35 mouse cellular contexts compared by ENCODE assay signal in the genomic region with DNA sequence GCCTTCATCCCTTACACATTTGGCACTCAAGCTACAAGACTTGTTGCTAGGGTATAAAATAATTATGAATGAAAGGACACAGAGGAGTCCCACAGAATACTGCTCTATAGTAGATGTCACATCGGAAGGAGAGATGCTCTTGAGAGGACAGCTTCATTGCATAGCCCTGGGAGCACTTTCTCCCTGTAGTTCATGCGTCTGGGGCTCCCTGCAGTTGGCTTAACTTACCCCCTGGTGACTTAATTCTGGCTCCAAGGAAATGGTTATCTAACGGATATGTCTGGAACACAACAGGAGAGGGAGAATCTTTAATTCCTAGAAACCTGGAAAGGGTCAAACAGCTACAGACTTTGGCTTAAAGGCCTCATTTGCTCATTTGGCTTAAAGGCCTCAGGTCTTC. TPM values are rescaled to one million over a fixed set of nuclear protein-coding genes. Genes with fewer than 3 reads are reported as not detected.
"Had no signal": no experiment of that assay in that cellular context is flagged by ENCODE, and none has a peak within 500 bp of the region (broad histone marks: within the 10 kb centered on the region; RNA-seq: fewer than 3 reads in every experiment).

No protein-coding gene starts in this region.

- H3K27ac ChIP-seq: gastrocnemius, adult 2 months; heart, adult 2 months; heart, embryonic 13.5 days; heart, embryonic 15.5 days; hindbrain, embryonic 10.5 days; hindbrain, embryonic 12.5 days; hindbrain, embryonic 14.5 days; layer of hippocampus, adult 2 months; left cerebral cortex, adult 2 months; limb, embryonic 10.5 days; limb, embryonic 12.5 days; liver, embryonic 13.5 days; liver, embryonic 15.5 days had no signal

- H3K4me1 ChIP-seq: heart, embryonic 15.5 days; limb, embryonic 12.5 days; liver, embryonic 13.5 days; liver, embryonic 15.5 days had no signal

- H3K9ac ChIP-seq: heart, embryonic 13.5 days; heart, embryonic 15.5 days; hindbrain, embryonic 12.5 days; hindbrain, embryonic 14.5 days; limb, embryonic 12.5 days; liver, embryonic 13.5 days; liver, embryonic 15.5 days had no signal

- H3K4me2 ChIP-seq: heart, embryonic 11.5 days; heart, embryonic 13.5 days; heart, embryonic 15.5 days; hindbrain, embryonic 12.5 days; hindbrain, embryonic 14.5 days; limb, embryonic 12.5 days; liver, embryonic 11.5 days; liver, embryonic 13.5 days; liver, embryonic 15.5 days had no signal

- H3K36me3 ChIP-seq: heart, embryonic 13.5 days; heart, embryonic 15.5 days; hindbrain, embryonic 10.5 days; hindbrain, embryonic 12.5 days; limb, embryonic 10.5 days; limb, embryonic 12.5 days; liver, embryonic 13.5 days; liver, embryonic 15.5 days had no signal

- ATAC-seq: hindbrain, embryonic 16.5 days; inflammation-experienced regulatory T-cells, adult 6 months; intestine, postnatal 0 days had no signal

- DNase-seq: gastrocnemius, adult 2 months; gastrocnemius, postnatal 10 days; gastrocnemius, postnatal 25 days; heart, adult 2 months; heart, postnatal 4 days; kidney, adult 18-20 months; kidney, adult 8-10 months; kidney, postnatal 10 days; kidney, postnatal 25 days; liver; liver, embryonic 13.5 days had no signal

- H3K9me3 ChIP-seq: heart, embryonic 13.5 days; heart, embryonic 15.5 days; hindbrain, embryonic 10.5 days; hindbrain, embryonic 12.5 days; limb, embryonic 10.5 days; limb, embryonic 12.5 days; liver, embryonic 13.5 days; liver, embryonic 15.5 days had no signal

- H3K4me3 ChIP-seq: gastrocnemius, adult 2 months; heart, adult 2 months; heart, embryonic 13.5 days; heart, embryonic 15.5 days; hindbrain, embryonic 10.5 days; hindbrain, embryonic 12.5 days; layer of hippocampus, adult 2 months; left cerebral cortex, adult 2 months; limb, embryonic 10.5 days; limb, embryonic 12.5 days; liver, embryonic 13.5 days; liver, embryonic 15.5 days had no signal

RNA-seq across cellular contexts. Expression of a gene that starts 6.2 kb away (rescaled TPM):
- total RNA-seq: gastrocnemius, adult 2 months; gastrocnemius, postnatal 10 days; gastrocnemius, postnatal 25 days; gastrocnemius, postnatal 4 days; granulocyte monocyte progenitor cell, adult 5-6 weeks; heart, adult 2 months; heart, postnatal 25 days; heart, postnatal 4 days; layer of hippocampus, adult 2 months; layer of hippocampus, postnatal 10 days; layer of hippocampus, postnatal 25 days; left cerebral cortex, adult 2 months; left cerebral cortex, postnatal 14 days; left cerebral cortex, postnatal 36 days had no signal
- polyA plus RNA-seq: frontal cortex, adult 2 months; heart, adult 2 months; heart, embryonic 15.5 days; heart, postnatal 0 days; inflammation-experienced regulatory T-cells, adult 6 months; intestine, postnatal 0 days; limb, embryonic 12.5 days; liver, embryonic 15.5 days had no signal

RNA-seq across cellular contexts. Expression of a gene that starts 21.4 kb away (rescaled TPM):
- total RNA-seq: layer of hippocampus, adult 2 months; layer of hippocampus, postnatal 10 days; layer of hippocampus, postnatal 25 days; left cerebral cortex, adult 2 months; left cerebral cortex, postnatal 14 days; left cerebral cortex, postnatal 36 days had no signal
- polyA plus RNA-seq: frontal cortex, adult 2 months; inflammation-experienced regulatory T-cells, adult 6 months had no signal

RNA-seq across cellular contexts. Expression of a gene that starts 48.6 kb away (rescaled TPM):
- total RNA-seq: layer of hippocampus, adult 2 months; layer of hippocampus, postnatal 10 days; layer of hippocampus, postnatal 25 days; left cerebral cortex, adult 2 months; left cerebral cortex, postnatal 14 days; left cerebral cortex, postnatal 36 days had no signal
- polyA plus RNA-seq: frontal cortex, adult 2 months had no signal

RNA-seq across cellular contexts. Expression of a gene that starts 53.7 kb away (rescaled TPM):
- total RNA-seq: layer of hippocampus, adult 2 months; layer of hippocampus, postnatal 10 days; layer of hippocampus, postnatal 25 days; left cerebral cortex, adult 2 months; left cerebral cortex, postnatal 14 days; left cerebral cortex, postnatal 36 days had no signal
- polyA plus RNA-seq: frontal cortex, adult 2 months had no signal
